Mouse (Mus musculus) MEL (cell line): ENCODE results near the gene Man1b1. TPM values are rescaled to one million over a fixed set of nuclear protein-coding genes. Genes with fewer than 3 reads are reported as not detected.

Source experiments
- DNase-seq: peaks from one replicate; pipeline ENCODE4 v3.0.0; 2011; ENCODE audit warnings: low read depth, low spot score
- H3K27ac ChIP-seq: 2 replicates; pipeline ENCODE4 v1.5.1; 2012; ENCODE audit warnings: low read depth, mild to moderate bottlenecking, control low read depth, low read length, moderate library complexity; ENCODE audit not compliant: control insufficient read depth
- H3K27me3 ChIP-seq, 2 experiments: fragments of 150-350 bp in 1 of 2; sonication (generic) in 1 of 2; 2 replicates each; pipeline ENCODE4 v1.6.1; 2012; ENCODE audit warnings: low read length in 2 of 2, mild to moderate bottlenecking in 2 of 2, improper control_type of control experiment in 1 of 2, moderate library complexity in 1 of 2; ENCODE audit not compliant: insufficient read depth in 2 of 2, control insufficient read depth in 1 of 2
- H3K36me3 ChIP-seq, 2 experiments: 2 replicates each; pipeline ENCODE4 v1.6.1; 2012 to 2014; ENCODE audit warnings: low read length in 2 of 2, improper control_type of control experiment in 1 of 2, inconsistent platforms in 1 of 2, mild to moderate bottlenecking in 1 of 2; ENCODE audit not compliant: insufficient read depth in 2 of 2, control insufficient read depth in 1 of 2
- H3K4me1 ChIP-seq, 2 experiments: fragments of 150-350 bp in 1 of 2; sonication (generic) in 1 of 2; 2 replicates each; pipeline ENCODE4 v1.6.1; 2012; ENCODE audit warnings: low read length in 2 of 2, improper control_type of control experiment in 1 of 2, mild to moderate bottlenecking in 1 of 2; ENCODE audit not compliant: insufficient read depth in 2 of 2, control insufficient read depth in 1 of 2
- H3K4me3 ChIP-seq, 2 experiments: fragments of 150-350 bp in 1 of 2; sonication (generic) in 1 of 2; 2 replicates each; pipeline ENCODE4 v1.5.1; 2012; ENCODE audit warnings: low read depth in 2 of 2, low read length in 2 of 2, mild to moderate bottlenecking in 2 of 2, moderate library complexity in 2 of 2, control low read depth in 1 of 2, improper control_type of control experiment in 1 of 2; ENCODE audit not compliant: control insufficient read depth in 1 of 2, insufficient read depth in 1 of 2
- H3K79me2 ChIP-seq: 2 replicates; pipeline ENCODE4 v1.6.1; 2012; ENCODE audit warnings: mild to moderate bottlenecking, low read length, moderate library complexity; ENCODE audit not compliant: control insufficient read depth, poor library complexity, insufficient read depth
- H3K9ac ChIP-seq: 2 replicates; pipeline ENCODE4 v1.6.1; 2012; ENCODE audit warnings: low read depth, mild to moderate bottlenecking, control low read depth, low read length, moderate library complexity; ENCODE audit not compliant: control insufficient read depth, poor library complexity, severe bottlenecking
- H3K9me3 ChIP-seq: fragments of 150-350 bp; sonication (generic); replicated peaks from 2 replicates; pipeline ENCODE4 v1.6.1; 2012; ENCODE audit warnings: mild to moderate bottlenecking, low read length, improper control_type of control experiment, moderate library complexity; ENCODE audit not compliant: insufficient read depth
- BHLHE40 ChIP-seq: IDR thresholded peaks from 2 replicates; pipeline ENCODE4 v1.6.1; 2012; ENCODE audit warnings: low read depth, mild to moderate bottlenecking, inconsistent platforms, low read length, improper control_type of control experiment, borderline replicate concordance
- CHD2 ChIP-seq: IDR thresholded peaks from 2 replicates; pipeline ENCODE4 v1.6.1; 2011; ENCODE audit warnings: low read length, improper control_type of control experiment
- CTCF ChIP-seq, 3 experiments: IDR thresholded peaks in 2 of 3; conservative IDR thresholded peaks in 1 of 3; 2 replicates each; pipeline ENCODE4 v1.5.1; 2011 to 2012; ENCODE audit warnings: low read length in 3 of 3, low read depth in 2 of 3, mild to moderate bottlenecking in 2 of 3, improper control_type of control experiment in 1 of 3, inconsistent platforms in 1 of 3, mixed read lengths in 1 of 3, moderate library complexity in 1 of 3; ENCODE audit not compliant: control insufficient read depth in 1 of 3, insufficient read depth in 1 of 3, poor library complexity in 1 of 3, severe bottlenecking in 1 of 3
- E2F4 ChIP-seq: IDR thresholded peaks from 2 replicates; pipeline ENCODE4 v1.6.1; 2011; ENCODE audit warnings: low read depth, low read length, improper control_type of control experiment, borderline replicate concordance
- ELF1 ChIP-seq: IDR thresholded peaks from 2 replicates; pipeline ENCODE4 v1.6.1; 2014; ENCODE audit warnings: low read depth, mild to moderate bottlenecking, inconsistent platforms, low read length, improper control_type of control experiment, moderate library complexity
- EP300 ChIP-seq, 2 experiments: IDR thresholded peaks; 2 replicates each; pipeline ENCODE4 v1.6.1; 2011; ENCODE audit warnings: improper control_type of control experiment in 2 of 2, low read length in 2 of 2, low read depth in 1 of 2, mild to moderate bottlenecking in 1 of 2
- ETS1 ChIP-seq: IDR thresholded peaks from 2 replicates; pipeline ENCODE4 v1.6.1; 2012; ENCODE audit warnings: low read depth, mild to moderate bottlenecking, inconsistent platforms, low read length, improper control_type of control experiment, moderate library complexity
- GATA1 ChIP-seq: IDR thresholded peaks from 2 replicates; pipeline ENCODE4 v1.6.1; 2011; ENCODE audit warnings: low read depth, low read length, improper control_type of control experiment
- JUND ChIP-seq: IDR thresholded peaks from 2 replicates; pipeline ENCODE4 v1.6.1; 2011; ENCODE audit warnings: low read depth, mild to moderate bottlenecking, improper control_type of control experiment, low read length
- KAT2A ChIP-seq: conservative IDR thresholded peaks from 2 replicates; pipeline ENCODE4 v1.6.1; 2012; ENCODE audit warnings: low read depth, low read length, improper control_type of control experiment, inconsistent platforms
- MAZ ChIP-seq: IDR thresholded peaks from 2 replicates; pipeline ENCODE4 v1.6.1; 2012; ENCODE audit warnings: low read depth, mild to moderate bottlenecking, inconsistent platforms, low read length, improper control_type of control experiment
- MEF2A ChIP-seq: IDR thresholded peaks from 2 replicates; pipeline ENCODE4 v1.6.1; 2014; ENCODE audit warnings: low read depth, mild to moderate bottlenecking, inconsistent platforms, low read length, improper control_type of control experiment; ENCODE audit not compliant: poor library complexity, insufficient replicate concordance, severe bottlenecking; ENCODE audit errors: extremely low read depth
- MXI1 ChIP-seq: IDR thresholded peaks from 2 replicates; pipeline ENCODE4 v1.6.1; 2011; ENCODE audit warnings: mild to moderate bottlenecking, low read depth, low read length, improper control_type of control experiment
- MYB ChIP-seq: IDR thresholded peaks from 2 replicates; pipeline ENCODE4 v1.6.1; 2011; ENCODE audit warnings: mild to moderate bottlenecking, low read depth, low read length, improper control_type of control experiment
- MYC ChIP-seq: IDR thresholded peaks from 2 replicates; pipeline ENCODE4 v1.6.1; 2011; ENCODE audit warnings: low read depth, mild to moderate bottlenecking, low read length, improper control_type of control experiment, moderate library complexity
- NELFE ChIP-seq: IDR thresholded peaks from 2 replicates; pipeline ENCODE4 v1.6.1; 2011; ENCODE audit warnings: low read depth, low read length, improper control_type of control experiment
- POLR2A ChIP-seq, 2 experiments: IDR thresholded peaks; 2 replicates each; pipeline ENCODE4 v1.6.1; 2011 to 2012; ENCODE audit warnings: low read length in 2 of 2, mild to moderate bottlenecking in 2 of 2, control low read depth in 1 of 2, improper control_type of control experiment in 1 of 2, low read depth in 1 of 2, moderate library complexity in 1 of 2; ENCODE audit not compliant: control insufficient read depth in 1 of 2, insufficient read depth in 1 of 2, poor library complexity in 1 of 2
- POLR2AphosphoS5 ChIP-seq: IDR thresholded peaks from 2 replicates; pipeline ENCODE4 v1.6.1; 2012; ENCODE audit warnings: low read depth, borderline replicate concordance, mild to moderate bottlenecking, inconsistent platforms, low read length, moderate library complexity, mixed read lengths
- RAD21 ChIP-seq: IDR thresholded peaks from 2 replicates; pipeline ENCODE4 v1.6.1; 2011; ENCODE audit warnings: mild to moderate bottlenecking, low read depth, low read length, improper control_type of control experiment
- RCOR1 ChIP-seq: IDR thresholded peaks from 2 replicates; pipeline ENCODE4 v1.6.1; 2012; ENCODE audit warnings: low read depth, mild to moderate bottlenecking, inconsistent platforms, low read length, improper control_type of control experiment
- SMC3 ChIP-seq: IDR thresholded peaks from 2 replicates; pipeline ENCODE4 v1.6.1; 2011; ENCODE audit warnings: low read depth, low read length, improper control_type of control experiment
- TAL1 ChIP-seq: IDR thresholded peaks from 2 replicates; pipeline ENCODE4 v1.6.1; 2012; ENCODE audit warnings: mild to moderate bottlenecking, inconsistent platforms, low read length, moderate library complexity, mixed read lengths
- UBTF ChIP-seq: IDR thresholded peaks from 2 replicates; pipeline ENCODE4 v1.6.1; 2012; ENCODE audit warnings: low read depth, mild to moderate bottlenecking, inconsistent platforms, low read length, improper control_type of control experiment, moderate library complexity, borderline replicate concordance; ENCODE audit not compliant: insufficient read depth
- USF2 ChIP-seq, 2 experiments: IDR thresholded peaks; 2 replicates each; pipeline ENCODE4 v1.6.1; 2011 to 2012; ENCODE audit warnings: improper control_type of control experiment in 2 of 2, low read length in 2 of 2, borderline replicate concordance in 1 of 2, inconsistent platforms in 1 of 2, low read depth in 1 of 2, mild to moderate bottlenecking in 1 of 2; ENCODE audit not compliant: insufficient read depth in 1 of 2
- ZC3H11A ChIP-seq: IDR thresholded peaks from 2 replicates; pipeline ENCODE4 v1.6.1; 2012; ENCODE audit warnings: low read depth, mild to moderate bottlenecking, inconsistent platforms, low read length, improper control_type of control experiment
- ZMIZ1 ChIP-seq: IDR thresholded peaks from 2 replicates; pipeline ENCODE4 v1.6.1; 2012; ENCODE audit warnings: low read depth, mild to moderate bottlenecking, inconsistent platforms, low read length, improper control_type of control experiment, moderate library complexity
- polyA plus RNA-seq, 2 experiments: library from polyadenylated mRNA; stranded (reverse) in 1 of 2; unstranded in 1 of 2; fragments of >175 nt in 1 of 2; fragments of >200 nt in 1 of 2; gene quantifications; 2 replicates each; pipeline versions ENCODE4 v1.2.1 to v1.2.4; 2012; ENCODE audit warnings: low replicate concordance in 2 of 2, low read depth in 1 of 2; ENCODE audit not compliant: insufficient read length in 2 of 2, insufficient read depth in 1 of 2, missing spikeins in 1 of 2
- total RNA-seq: library from RNA; depleted of rRNA; stranded (reverse); fragments of 300-350 nt; gene quantifications from 2 replicates; pipeline ENCODE4 v1.2.3, GENCODE M21; 2012

The Man1b1 gene
- total and polyA plus RNA-seq, 3 experiments, result 49.6 to 50.1 TPM; not detected in 1

- Histone ChIP-seq H3K9ac (no peak overlapping the region), H3K27ac (no peak overlapping the region), H3K36me3 (no peaks in the 10 kb centered on the region)
- TF ChIP-seq CTCF (IDR thresholded peaks at IDR 0.05 in 2 of 3, conservative IDR thresholded peaks at IDR 0.05 in 1 of 3; ENCODE audit: control insufficient read depth in 1 of 3, insufficient read depth in 1 of 3, low read depth in 2 of 3, low read length in 3 of 3, poor library complexity in 1 of 3, severe bottlenecking in 1 of 3) (no peak), MYC (no peak), GATA1 (no peak), NELFE (no peak), ELF1 (no peak)
- TF ChIP-seq, all 39 proteins: peak for 0
- H3K4me1 ChIP-seq, result peaks cover 0 to 5% of the 10 kb centered on the region in 2 experiments; a peak in 1 of 4 replicates
- H3K4me3 ChIP-seq, result no peak overlapping the region
- H3K9me3 ChIP-seq, result no peaks in the 10 kb centered on the region
- H3K79me2 ChIP-seq, result no peaks in the 10 kb centered on the region
- peaks cover 0 to 4% of the 10 kb centered on the region in 2 experiments; a peak in 2 of 4 replicates for H3K27me3 ChIP-seq
- no peak for DNase-seq
These were observed 38.4 kb upstream of the Man1b1 start for GRCm38 (mm10) chr2:25293706-25294105.

- TF ChIP-seq MEF2A (no peak), RAD21 (no peak), MAZ (no peak), CHD2 (no peak), MYB (no peak), ZMIZ1 (no peak), POLR2A (IDR thresholded peaks at IDR 0.05; ENCODE audit: control insufficient read depth in 1 of 2, insufficient read depth in 1 of 2, low read depth in 1 of 2, low read length in 2 of 2, poor library complexity in 1 of 2) (no peak), EP300 (IDR thresholded peaks at IDR 0.05; ENCODE audit: low read depth in 1 of 2, low read length in 2 of 2) (no peak), USF2 (IDR thresholded peaks at IDR 0.05; ENCODE audit: borderline replicate concordance in 1 of 2, insufficient read depth in 1 of 2, low read depth in 1 of 2, low read length in 2 of 2) (no peak)
- Histone ChIP-seq H3K79me2 (no peaks in the 10 kb centered on the region), H3K9ac (no peak overlapping the region), H3K27me3 (peaks cover 0 to 4% of the 10 kb centered on the region in 2 experiments; a peak in 2 of 4 replicates), H3K36me3 (no peaks in the 10 kb centered on the region), H3K4me1 (no peaks in the 10 kb centered on the region), H3K4me3 (no peak overlapping the region), H3K27ac (no peak overlapping the region), H3K9me3 (no peaks in the 10 kb centered on the region)
- no peak for DNase-seq
These were observed 35.0 kb upstream of the Man1b1 start for GRCm38 (mm10) chr2:25297093-25297492.

GRCm38 (mm10) chr2:25298046-25298445 lies 34.1 kb upstream of the Man1b1 start:
- Histone ChIP-seq H3K27ac (no peak overlapping the region), H3K27me3 (peaks cover 0 to 4% of the 10 kb centered on the region in 2 experiments; a peak in 2 of 4 replicates), H3K79me2 (no peaks in the 10 kb centered on the region), H3K4me3 (no peak overlapping the region), H3K4me1 (no peaks in the 10 kb centered on the region), H3K36me3 (no peaks in the 10 kb centered on the region), H3K9ac (no peak overlapping the region), H3K9me3 (no peaks in the 10 kb centered on the region)
- no peak for DNase-seq
- no peak for TF ChIP-seq MXI1
- no peak for TF ChIP-seq E2F4
- no peak for TF ChIP-seq RCOR1
- no peak for TF ChIP-seq UBTF
- no peak for TF ChIP-seq TAL1
- no peak for TF ChIP-seq SMC3
- no peak for TF ChIP-seq ZC3H11A
- TF ChIP-seq BHLHE40, result no peak
- TF ChIP-seq ETS1, result no peak
- TF ChIP-seq JUND, result no peak
- TF ChIP-seq CTCF (IDR thresholded peaks at IDR 0.05 in 2 of 3, conservative IDR thresholded peaks at IDR 0.05 in 1 of 3; ENCODE audit: control insufficient read depth in 1 of 3, insufficient read depth in 1 of 3, low read depth in 2 of 3, low read length in 3 of 3, poor library complexity in 1 of 3, severe bottlenecking in 1 of 3), result no peak
- no peak for TF ChIP-seq GATA1
- no peak for TF ChIP-seq MYC
- TF ChIP-seq MEF2A, result no peak
- no peak for TF ChIP-seq POLR2AphosphoS5
- TF ChIP-seq KAT2A, result no peak
